Mouse (Mus musculus): ENCODE measurements at regions not wholly inside any gene's neighbourhood (a gene's known extent, or its start where the extent isn't known, plus 50 kb on each side); places are given as distances from the start of the nearest gene placed in this dataset.

GRCm38 (mm10) chr17:45917647-45918046 is 114.5 kb downstream of the Vegfa start:
- no peak for TF ChIP-seq GATA1 (IDR thresholded peaks at IDR 0.05; ENCODE audit: borderline replicate concordance, low read length)
- TF ChIP-seq FLI1 (IDR thresholded peaks at IDR 0.05; ENCODE audit: low read length): no peak
